Mouse (Mus musculus) heart, postnatal 0 days (tissue): Measurements from ENCODE around the gene Pld3. TPM values are rescaled to one million over a fixed set of nuclear protein-coding genes. Genes with fewer than 3 reads are reported as not detected.
A peak's percentile ranks its signal among the peaks of the same experiment; 100 is the strongest.

Experiments used
- ATAC-seq: fragments of 200-750 bp; cut with Nextera tagmentation; 2 replicates; pipeline ENCODE4 v1.8.0; 2017; ENCODE audit warnings: low read depth, moderate number of reproducible peaks, moderate library complexity; ENCODE audit not compliant: insufficient read depth
- DNase-seq: peaks from one replicate; pipeline ENCODE4 v3.0.0-alpha.2; 2016; ENCODE audit warnings: low spot score
- H3K27ac ChIP-seq: fragments of 300-500 bp; sonication (generic); 2 replicates; pipeline ENCODE4 v1.5.1; 2014; ENCODE audit warnings: low read depth, mild to moderate bottlenecking
- H3K27me3 ChIP-seq: fragments of 300-500 bp; sonication (generic); 2 replicates; pipeline ENCODE4 v1.6.1; 2014; ENCODE audit warnings: low read length, mixed read lengths; ENCODE audit not compliant: control insufficient read depth, insufficient read depth
- H3K36me3 ChIP-seq: fragments of 300-500 bp; sonication (generic); replicated peaks from 2 replicates; pipeline ENCODE4 v1.6.1; 2014; ENCODE audit warnings: low read length, mixed read lengths; ENCODE audit not compliant: control insufficient read depth, insufficient read depth
- H3K4me1 ChIP-seq: fragments of 300-500 bp; sonication (generic); 2 replicates; pipeline ENCODE4 v1.6.1; 2014; ENCODE audit warnings: antibody characterized with exemption; ENCODE audit not compliant: control insufficient read depth, insufficient read depth
- H3K4me2 ChIP-seq: fragments of 300-500 bp; sonication (generic); 2 replicates; pipeline ENCODE4 v1.6.1; 2014; ENCODE audit warnings: low read depth, mild to moderate bottlenecking, low read length, moderate library complexity
- H3K4me3 ChIP-seq: fragments of 300-500 bp; sonication (generic); 2 replicates; pipeline ENCODE4 v1.5.1; 2014; ENCODE audit warnings: low read depth, low read length
- H3K9ac ChIP-seq: fragments of 300-500 bp; sonication (generic); replicated peaks from 2 replicates; pipeline ENCODE4 v1.6.1; 2014; ENCODE audit warnings: low read depth, low read length, mixed read lengths
- H3K9me3 ChIP-seq: fragments of 300-500 bp; sonication (generic); replicated peaks from 2 replicates; pipeline ENCODE4 v1.6.1; 2016; ENCODE audit warnings: low read length; ENCODE audit not compliant: control insufficient read depth
- CTCF ChIP-seq: IDR thresholded peaks from 2 replicates; pipeline ENCODE4 v1.5.1; 2016; ENCODE audit warnings: antibody characterized with exemption, control low read depth, low read depth
- EP300 ChIP-seq: IDR thresholded peaks from 2 replicates; pipeline ENCODE4 v1.6.1; 2016; ENCODE audit warnings: antibody characterized with exemption, low read depth
- WGBS: fragments of 180-500 bp; shearing (Covaris S2); extraction: QIAGEN DNeasy Blood & Tissue Kit; methylation state at CpG from one replicate; pipeline ENCODE4 v1.1.7; 2014; 5-methylcytosine and 5-hydroxymethylcytosine counted together
- polyA plus RNA-seq: library from polyadenylated mRNA; unstranded; fragments of >200 nt; fragmentation: Nextera tagmentation; extraction: Ambion mirVana; gene quantifications from 2 replicates; pipeline ENCODE4 v1.2.1, GENCODE M21; 2015
- total RNA-seq: library from RNA; depleted of rRNA; stranded (reverse); fragments of >200 nt; gene quantifications from 2 replicates; pipeline ENCODE4 v1.2.3, GENCODE M21; 2014; ENCODE audit warnings: low replicate concordance

Gene Pld3
- total and polyA plus RNA-seq, 2 experiments from 2014 or later = 38.9 to 58.5 TPM

GRCm38 (mm10) chr7:27590088-27590487, 37.1 kb upstream of the Pld3 start:
- H3K27me3 ChIP-seq = no peaks in the 10 kb centered on the region
- no peak overlapping the region for H3K4me3 ChIP-seq
- 95% methylated on average over 4 of the region's 4 CpGs for WGBS
- DNase-seq = no peak
- no peaks in the 10 kb centered on the region for H3K9me3 ChIP-seq
- no peak for TF ChIP-seq EP300
- TF ChIP-seq CTCF = no peak
- no peak overlapping the region for H3K9ac ChIP-seq
- H3K36me3 ChIP-seq = no peaks in the 10 kb centered on the region
- peaks cover 26% of the 10 kb centered on the region for H3K4me1 ChIP-seq
- no peak for ATAC-seq
- no peak overlapping the region for H3K27ac ChIP-seq
- no peak overlapping the region for H3K4me2 ChIP-seq

- no peak overlapping the region for H3K27ac ChIP-seq
- H3K27me3 ChIP-seq = no peaks in the 10 kb centered on the region
- no peaks in the 10 kb centered on the region for H3K9me3 ChIP-seq
- ATAC-seq (no peak), DNase-seq (no peak)
- H3K4me3 ChIP-seq = no peak overlapping the region
- H3K4me1 ChIP-seq = peaks cover 4% of the 10 kb centered on the region
- H3K4me2 ChIP-seq = no peak overlapping the region
- H3K9ac ChIP-seq = no peak overlapping the region
- H3K36me3 ChIP-seq = peaks cover 8% of the 10 kb centered on the region
- TF ChIP-seq EP300 (no peak), CTCF (peak; percentile 12; the same call in 1 of the 2 replicates)
- WGBS = 87% methylated on average over 2 of the region's 2 CpGs
These were observed 34.7 kb upstream of the Pld3 start for GRCm38 (mm10) chr7:27587741-27588140.

DNA sequence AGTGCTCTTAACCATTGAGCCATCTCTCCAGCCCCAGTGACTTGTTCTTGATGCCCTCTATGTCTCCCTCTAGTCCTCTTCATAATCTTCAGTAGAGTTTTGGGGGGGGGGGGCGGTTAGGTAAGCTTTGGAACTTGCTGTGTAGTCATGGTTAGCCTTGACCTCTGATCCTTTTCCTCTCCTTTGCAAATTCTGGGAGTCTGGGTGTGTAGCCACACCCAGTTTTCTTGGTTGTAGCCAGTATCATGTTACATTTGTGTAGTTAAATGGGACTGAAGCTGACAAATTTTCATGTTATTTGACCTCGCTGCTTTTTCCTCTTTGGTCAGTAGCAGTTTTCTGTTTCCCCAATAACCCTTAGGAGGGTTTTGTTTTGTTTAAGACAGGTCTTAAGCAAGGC, 33.8 kb upstream of the Pld3 start:
- Histone ChIP-seq H3K4me3 (no peak overlapping the region), H3K4me1 (no peaks in the 10 kb centered on the region), H3K4me2 (no peak overlapping the region), H3K9ac (no peak overlapping the region), H3K36me3 (peaks cover 17% of the 10 kb centered on the region), H3K27ac (no peak overlapping the region), H3K9me3 (no peaks in the 10 kb centered on the region), H3K27me3 (no peaks in the 10 kb centered on the region)
- TF ChIP-seq CTCF = no peak
- TF ChIP-seq EP300 = no peak
- DNase-seq = no peak
- ATAC-seq = no peak
- WGBS = 83% methylated on average over 2 of the region's 2 CpGs

- Histone ChIP-seq H3K4me3 (no peak overlapping the region), H3K4me1 (no peaks in the 10 kb centered on the region), H3K9me3 (no peaks in the 10 kb centered on the region), H3K9ac (no peak overlapping the region), H3K27me3 (no peaks in the 10 kb centered on the region), H3K27ac (no peak overlapping the region), H3K4me2 (no peak overlapping the region), H3K36me3 (peaks cover 75% of the 10 kb centered on the region)
- no peak for TF ChIP-seq EP300
- TF ChIP-seq CTCF = no peak
- WGBS = 88% methylated on average over 14 of the region's 14 CpGs
- DNase-seq (no peak), ATAC-seq (no peak)
These were observed 27.6 kb upstream of the Pld3 start for GRCm38 (mm10) chr7:27580380-27581174.

GRCm38 (mm10) chr7:27578465-27578864, 25.4 kb upstream of the Pld3 start:
- DNase-seq (no peak), ATAC-seq (no peak)
- Histone ChIP-seq H3K4me3 (no peak overlapping the region), H3K4me1 (no peaks in the 10 kb centered on the region), H3K9ac (no peak overlapping the region), H3K27me3 (no peaks in the 10 kb centered on the region), H3K36me3 (peaks cover 95% of the 10 kb centered on the region), H3K9me3 (no peaks in the 10 kb centered on the region), H3K27ac (no peak overlapping the region), H3K4me2 (no peak overlapping the region)
- 77% methylated on average over 7 of the region's 7 CpGs for WGBS
- TF ChIP-seq CTCF (no peak), EP300 (no peak)

DNA sequence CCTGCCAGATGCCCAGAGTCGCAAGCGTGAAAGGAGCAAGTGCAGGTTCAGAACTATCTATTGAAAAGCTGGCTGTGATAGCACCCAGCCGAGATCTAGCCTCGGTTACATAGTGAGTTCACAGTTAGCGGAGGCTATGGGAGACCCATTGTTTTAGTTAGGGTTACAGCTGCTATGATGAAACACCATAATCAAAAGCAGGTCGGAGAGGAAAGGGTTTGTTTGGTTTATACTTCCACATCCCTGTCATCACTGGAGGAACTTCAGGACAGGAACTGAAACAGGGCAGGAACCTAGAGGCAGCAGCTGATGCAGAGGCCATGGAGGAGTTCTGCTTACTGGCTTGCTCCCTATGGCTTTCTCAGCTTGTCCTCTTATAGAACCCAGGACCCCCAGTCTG, 24.6 kb upstream of the Pld3 start:
- DNase-seq (no peak), ATAC-seq (no peak)
- Histone ChIP-seq H3K36me3 (peaks cover 90% of the 10 kb centered on the region), H3K9ac (no peak overlapping the region), H3K9me3 (no peaks in the 10 kb centered on the region), H3K4me1 (no peaks in the 10 kb centered on the region), H3K27me3 (no peaks in the 10 kb centered on the region), H3K4me3 (no peak overlapping the region), H3K27ac (no peak overlapping the region), H3K4me2 (no peak overlapping the region)
- TF ChIP-seq CTCF (no peak), EP300 (no peak)
- WGBS = 84% methylated on average over 6 of the region's 6 CpGs
